Mouse (Mus musculus) neutrophil, adult 65 days (primary cell): Measurements from ENCODE around the gene Cxcr1. TPM values are rescaled to one million over a fixed set of nuclear protein-coding genes. Genes with fewer than 3 reads are reported as not detected.

Experiments
- total RNA-seq: library from RNA; stranded (reverse); gene quantifications from 2 replicates; pipeline ENCODE4 v1.2.4, GENCODE M21; 2023

Cxcr1 gene
- 0.95 and 1.3 TPM in 2 replicates for total RNA-seq

DNA sequence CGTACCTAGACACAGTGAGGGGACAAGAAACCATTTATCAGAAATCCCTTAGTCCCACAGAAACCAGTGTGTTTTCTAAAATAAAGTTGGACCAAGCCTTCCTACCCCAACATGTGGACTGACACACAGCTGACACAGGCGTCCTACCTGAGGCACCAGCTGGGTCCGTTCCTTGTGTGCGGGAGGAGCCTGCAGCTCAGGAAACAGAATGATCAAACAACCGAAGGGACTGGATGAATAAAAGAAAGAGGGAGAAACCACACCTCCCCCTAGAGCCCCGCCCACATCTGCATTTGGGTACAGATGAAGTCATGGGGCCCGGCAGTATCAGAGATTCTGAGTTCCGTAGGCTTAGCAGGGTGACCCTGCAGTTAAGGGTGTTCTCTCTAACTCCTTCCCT, at the start of gene Cxcr1:
Cxcr1 (minus strand) TSS at position 187 of the 400 bp plus-strand sequence.

DNA sequence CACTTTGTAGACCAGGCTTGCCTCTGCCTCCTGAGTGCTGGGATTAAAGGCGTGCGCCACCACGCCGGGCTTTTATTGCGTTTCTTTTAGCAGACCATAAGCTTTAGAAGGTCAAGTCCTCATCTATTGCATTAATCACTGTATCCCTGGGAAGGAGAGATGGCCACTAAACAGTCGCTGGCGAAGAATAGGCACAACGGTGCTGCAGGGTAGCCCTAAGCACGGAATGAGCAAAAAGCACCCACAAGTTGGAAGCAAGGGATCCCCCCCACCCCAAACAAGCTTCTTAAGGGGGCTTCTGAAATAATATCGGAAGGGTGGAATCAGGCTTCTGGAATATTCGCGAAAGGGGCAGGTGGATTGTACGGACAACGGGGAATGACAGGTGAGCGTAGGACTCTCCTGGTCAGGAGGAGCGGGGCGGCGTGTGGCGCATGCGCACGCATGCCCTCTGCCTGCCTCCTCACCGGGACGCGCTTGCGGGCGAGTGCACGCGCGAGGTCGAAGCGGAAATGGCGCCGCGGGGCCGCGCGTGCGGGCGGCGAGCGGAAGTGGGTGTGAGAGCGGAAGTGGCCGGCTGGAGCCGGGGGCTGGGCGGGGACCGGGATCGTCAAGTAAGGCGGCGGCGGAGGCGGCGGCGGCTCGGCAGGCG, 41.6 kb upstream of the Cxcr1 start, which contains the start of gene Arpc2:
Arpc2 (plus strand) TSS at position 147 of the 652 bp plus-strand sequence.

DNA sequence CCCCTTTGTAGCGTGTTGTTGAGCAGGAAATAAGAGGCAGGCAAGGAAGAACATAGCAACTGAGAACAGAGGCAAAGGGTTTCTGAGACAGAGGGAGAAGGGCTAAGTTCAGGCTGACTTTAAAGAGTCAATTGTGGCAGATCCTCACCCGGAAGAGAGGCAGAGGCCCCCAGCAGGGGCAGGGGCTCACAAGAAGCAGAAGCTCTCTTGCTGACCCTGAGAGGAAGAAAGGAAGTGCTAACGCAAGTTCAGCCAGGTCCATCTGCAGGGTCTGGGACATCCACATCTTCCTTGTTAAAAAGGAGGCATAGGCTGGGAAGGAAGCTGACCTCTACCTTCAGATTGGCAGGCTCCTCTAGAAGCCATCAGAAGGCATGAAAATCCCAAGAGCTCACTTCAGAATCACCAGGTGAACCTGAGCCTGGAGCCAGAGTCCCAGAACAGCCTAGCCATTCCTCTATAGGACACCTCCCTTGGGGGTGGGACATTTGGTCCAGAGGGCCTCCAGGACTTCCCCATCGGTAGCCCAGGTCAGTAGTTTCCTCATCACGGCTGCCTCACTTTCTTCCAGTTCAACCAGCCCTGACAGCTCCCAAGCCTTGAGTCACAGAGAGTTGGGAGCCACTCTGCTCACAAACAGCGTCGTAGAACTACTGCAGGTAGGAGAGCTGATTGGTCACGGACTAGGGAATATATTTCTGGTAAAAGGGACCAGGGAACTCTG, 40.8 kb downstream of the Cxcr1 start, which contains the start of gene Cxcr2:
Cxcr2 (plus strand) TSS at position 529 of the 724 bp plus-strand sequence.

Other genes starting within 250 kb of the Cxcr1 start
- gene Tns1, start 70.2 kb downstream of the Cxcr1 start, total RNA-seq: 11.3 and 11.8 TPM in 2 replicates
- 4.3 and 6.5 TPM in 2 replicates for gene Rufy4, start 69.1 kb downstream of the Cxcr1 start, total RNA-seq
- 360 and 394 TPM in 2 replicates for gene Cxcr2, start 40.6 kb downstream of the Cxcr1 start, total RNA-seq
- gene Arpc2, start 41.5 kb upstream of the Cxcr1 start, total RNA-seq: 697 and 747 TPM in 2 replicates
- 0.76 TPM in 1 of 2 replicates, not detected in the other for gene Gpbar1, start 83.9 kb upstream of the Cxcr1 start, total RNA-seq
- gene Aamp, start 90.1 kb upstream of the Cxcr1 start, total RNA-seq: 66.6 and 76.4 TPM in 2 replicates
- gene Pnkd, start 90.3 kb upstream of the Cxcr1 start, total RNA-seq: 7.8 and 10.5 TPM in 2 replicates
- 22.5 and 25.0 TPM in 2 replicates for gene Tmbim1, start 111.0 kb upstream of the Cxcr1 start, total RNA-seq
- not detected in 2 replicates for gene Catip, start 167.5 kb upstream of the Cxcr1 start, total RNA-seq
- gene Slc11a1, start 180.6 kb upstream of the Cxcr1 start, total RNA-seq: 247 and 304 TPM in 2 replicates
- gene Ctdsp1, start 196.9 kb upstream of the Cxcr1 start, total RNA-seq: 141 and 163 TPM in 2 replicates
- 0.88 TPM in 1 of 2 replicates, not detected in the other for gene Vil1, start 214.7 kb upstream of the Cxcr1 start, total RNA-seq